Mouse (Mus musculus) NIH3T3 (cell line): ENCODE results near the gene Krt12.

Experiments used
- DNase-seq: peaks from one replicate; pipeline ENCODE4 v3.0.0-alpha.2; 2012; ENCODE audit warnings: low read depth

Gene Krt12

GRCm38 (mm10) chr11:99422159-99422558 is at the start of gene Krt12:
Krt12 (minus strand) TSS chr11:99422259.
- DNase-seq, result no peak

GRCm38 (mm10) chr11:99469228-99469627 is 47.2 kb upstream of the Krt12 start:
- DNase-seq, result no peak

- no peak for DNase-seq
These were observed 46.5 kb upstream of the Krt12 start for GRCm38 (mm10) chr11:99468566-99468965.

- DNase-seq, result peak; percentile 41
These were observed 44.3 kb upstream of the Krt12 start for GRCm38 (mm10) chr11:99466316-99466715.

GRCm38 (mm10) chr11:99464836-99465235 is 42.8 kb upstream of the Krt12 start:
- DNase-seq, result peak; percentile 91

DNA sequence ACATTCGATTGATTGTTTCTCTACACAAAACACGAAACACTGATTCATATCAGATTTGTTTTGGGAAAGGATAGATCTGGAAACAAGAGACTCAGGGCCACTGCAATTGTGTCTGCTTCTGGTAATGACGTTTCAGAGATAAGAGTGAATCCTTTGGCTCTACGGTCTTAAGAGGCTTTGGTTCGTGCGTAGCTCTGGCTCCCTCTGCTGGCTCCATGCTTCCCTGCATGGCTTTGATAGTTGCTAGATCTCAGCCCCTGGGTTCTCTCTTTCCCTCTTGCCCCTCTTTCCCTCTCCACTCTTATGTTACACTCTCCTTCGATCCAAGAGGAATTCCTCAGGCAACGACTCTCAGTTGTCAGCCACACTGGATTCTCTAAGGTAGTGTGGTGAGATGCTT is 41.1 kb upstream of the Krt12 start:
- peak; percentile 68 for DNase-seq

- no peak for DNase-seq
These were observed 39.7 kb upstream of the Krt12 start for GRCm38 (mm10) chr11:99461736-99462135.

GRCm38 (mm10) chr11:99458887-99459286 is 36.8 kb upstream of the Krt12 start:
- DNase-seq, result no peak

GRCm38 (mm10) chr11:99454759-99455158 is 32.7 kb upstream of the Krt12 start:
- DNase-seq, result no peak

DNA sequence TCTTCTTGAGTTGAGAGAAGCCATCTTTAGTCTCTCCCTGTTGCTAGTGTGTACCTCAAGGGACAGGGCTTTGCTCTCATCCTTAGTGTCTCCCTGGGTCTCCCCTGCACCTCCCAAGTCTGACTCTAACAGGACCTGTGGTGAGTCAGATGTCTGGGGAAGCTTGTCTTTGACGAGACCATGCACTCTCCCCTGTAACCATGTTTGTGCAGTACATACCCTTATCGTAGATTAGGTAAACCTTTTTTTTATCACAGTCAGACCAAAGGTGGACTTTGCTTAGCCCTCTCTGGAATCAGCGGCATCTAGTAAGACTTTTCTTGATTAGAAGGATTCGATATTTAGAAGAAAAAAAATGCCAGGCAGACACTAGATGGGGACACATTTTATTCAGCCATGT is 32.0 kb upstream of the Krt12 start:
- DNase-seq, result no peak

GRCm38 (mm10) chr11:99448769-99449168 is 26.7 kb upstream of the Krt12 start:
- no peak for DNase-seq

- no peak for DNase-seq
These were observed 19.2 kb upstream of the Krt12 start for GRCm38 (mm10) chr11:99441220-99441619.

DNA sequence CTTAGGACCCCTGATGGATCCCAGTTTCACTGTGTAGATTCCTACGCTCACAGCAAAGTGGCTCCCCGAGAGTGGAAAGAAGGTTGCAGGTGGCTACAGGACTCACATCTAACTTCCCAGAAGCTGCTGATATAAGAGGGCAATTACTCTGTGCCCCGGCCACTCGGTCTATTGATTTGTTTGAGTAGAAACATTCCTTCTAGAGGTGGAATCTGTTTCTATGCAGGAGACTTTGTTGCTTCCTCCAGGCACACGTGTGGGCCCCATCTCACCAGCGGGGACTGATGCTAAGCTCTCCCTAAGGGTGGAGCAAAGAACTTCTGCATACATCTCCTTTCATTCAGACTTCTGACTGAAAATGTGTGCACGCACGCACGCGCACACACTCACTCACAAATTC is 17.4 kb upstream of the Krt12 start:
- DNase-seq, result no peak

- DNase-seq, result no peak
These were observed 15.9 kb upstream of the Krt12 start, which contains the start of gene Krt20 for GRCm38 (mm10) chr11:99437972-99438371. Krt20 (minus strand) TSS chr11:99438150.

- DNase-seq, result no peak
These were observed 14.6 kb upstream of the Krt12 start for GRCm38 (mm10) chr11:99436625-99437024.

DNA sequence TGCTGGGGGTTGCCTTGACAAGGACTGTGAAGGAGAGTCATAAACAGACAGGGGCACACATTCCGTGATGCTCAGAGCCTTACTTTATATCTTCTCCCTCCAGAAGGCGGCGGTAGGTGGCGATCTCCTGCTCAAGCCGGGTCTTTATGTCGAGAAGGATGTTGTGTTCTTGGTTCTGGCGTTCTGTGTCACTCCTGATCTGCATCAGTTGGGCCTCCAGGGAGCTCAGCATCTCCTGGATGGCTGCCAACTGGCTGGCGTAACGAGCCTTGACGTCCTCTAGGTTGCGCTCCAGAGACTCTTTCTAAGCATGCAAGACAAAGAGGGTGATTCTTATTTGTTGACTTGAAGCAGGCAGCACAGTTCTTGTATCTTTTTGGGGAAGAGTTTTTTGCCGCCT is 8.6 kb upstream of the Krt12 start:
- peak; percentile 54 for DNase-seq

DNA sequence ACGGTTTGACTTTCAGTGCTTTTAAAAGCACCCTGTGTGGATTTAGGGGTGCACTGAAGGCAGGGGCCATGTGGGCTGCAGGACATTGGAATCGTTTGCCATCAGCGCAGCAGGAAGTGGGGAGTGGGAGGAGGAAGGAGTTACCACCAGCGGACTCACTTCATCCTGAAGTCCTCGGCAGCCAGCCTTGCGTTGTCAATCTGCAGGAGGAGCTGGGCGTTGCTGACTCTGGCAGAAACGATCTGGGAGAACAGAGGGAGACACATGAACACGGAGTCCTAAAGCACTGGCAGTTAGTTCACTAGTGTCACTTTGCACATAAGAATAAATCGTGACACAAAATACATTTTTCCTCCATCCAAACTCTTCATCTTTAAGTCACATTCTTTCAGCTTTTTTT is 1.5 kb downstream of the Krt12 start:
- DNase-seq, result no peak

GRCm38 (mm10) chr11:99417819-99418218 is 4.2 kb downstream of the Krt12 start:
- DNase-seq, result no peak

- DNase-seq, result no peak
These were observed 5.2 kb downstream of the Krt12 start for GRCm38 (mm10) chr11:99416902-99417301.

DNA sequence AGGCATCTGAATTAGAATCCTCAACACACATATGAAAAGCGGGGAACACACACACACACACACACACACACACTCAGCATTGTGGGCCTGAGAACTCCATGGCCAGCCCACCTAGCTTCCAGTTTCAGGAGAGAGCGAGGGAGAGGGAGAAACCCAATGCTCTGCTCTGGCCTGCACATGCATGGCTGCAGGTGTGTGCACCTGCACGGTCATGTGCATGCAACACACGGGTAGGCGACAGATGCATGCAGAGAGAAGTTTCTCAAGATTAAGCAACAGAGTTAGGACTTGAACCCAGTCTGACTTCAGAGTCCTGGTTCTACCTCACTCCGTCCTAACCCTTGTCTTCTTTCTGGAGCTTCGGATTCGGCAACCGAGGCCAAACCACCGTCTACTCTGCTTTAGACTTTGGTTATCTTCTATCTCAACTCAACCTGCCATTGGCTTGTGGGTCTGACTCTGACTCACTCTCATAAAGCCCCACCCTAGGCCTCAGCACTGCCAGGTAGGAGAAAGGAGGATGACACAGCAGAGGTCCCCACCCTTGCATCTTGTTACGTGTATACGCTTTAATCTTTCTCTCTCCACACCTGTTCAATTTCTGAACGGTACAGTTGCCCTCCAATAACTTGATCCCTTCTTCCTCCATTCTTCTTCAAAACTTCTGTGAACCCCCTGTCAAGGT is 7.5 kb downstream of the Krt12 start:
- DNase-seq, result no peak

GRCm38 (mm10) chr11:99413247-99413646 is 8.8 kb downstream of the Krt12 start:
- DNase-seq, result peak; percentile 75

DNA sequence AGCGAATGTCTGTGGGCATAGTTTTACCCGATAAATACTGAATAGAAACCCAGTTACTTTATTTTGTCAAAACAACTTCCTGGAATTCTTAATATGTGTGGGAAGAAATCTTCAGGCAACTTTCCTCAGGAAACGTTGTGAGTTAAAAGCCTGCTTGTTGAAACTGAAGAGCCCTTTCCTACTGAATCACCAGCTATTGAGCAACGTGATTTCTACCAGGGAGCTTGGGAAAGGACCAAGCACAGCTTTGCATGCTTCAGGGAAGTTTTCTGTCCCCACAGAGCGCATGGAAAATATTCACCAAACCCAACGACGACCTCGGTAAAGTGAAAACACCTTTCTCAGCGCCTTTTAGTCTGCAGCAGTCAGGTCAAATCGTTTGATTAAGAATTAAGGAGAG is 15.9 kb downstream of the Krt12 start:
- no peak for DNase-seq

GRCm38 (mm10) chr11:99399956-99400549 is 22.0 kb downstream of the Krt12 start:
- DNase-seq, result no peak

DNA sequence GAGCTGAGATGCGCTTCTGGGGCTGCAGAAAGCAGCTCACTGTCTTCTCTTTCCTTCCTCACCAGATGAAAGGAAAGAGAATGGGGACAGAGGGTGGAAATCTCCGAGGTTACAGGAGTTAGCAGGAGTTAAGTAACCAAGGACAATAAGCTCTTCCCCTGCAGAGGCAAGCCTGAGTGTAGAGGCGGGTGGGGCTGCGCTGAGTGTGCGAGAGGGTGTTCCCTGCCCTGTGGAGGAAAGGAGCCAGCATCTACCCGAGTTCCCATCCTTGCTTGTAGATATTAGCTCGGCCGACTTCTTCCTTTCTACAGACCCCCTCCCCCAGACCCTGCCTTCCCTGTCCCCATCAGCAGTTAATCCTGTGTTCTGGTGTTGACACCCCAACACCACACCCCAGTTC is 23.2 kb downstream of the Krt12 start:
- DNase-seq, result no peak
